ENCODE assay signal across 9 mouse cellular contexts in genomic region chr11:118021806-118022205, GRCm38 (mm10). TPM values are rescaled to one million over a fixed set of nuclear protein-coding genes. Genes with fewer than 3 reads are reported as not detected.
A peak's percentile ranks its signal among the peaks of the same experiment; 100 is the strongest.
DNase-seq lines count a peak whose midpoint lies in the region; ATAC-seq and TF ChIP-seq lines count a peak whose summit lies in the region.
"Had no signal": no experiment of that assay in that cellular context is flagged by ENCODE, and none has a peak within 500 bp of the region (broad histone marks: within the 10 kb centered on the region; RNA-seq: fewer than 3 reads in every experiment).

No protein-coding gene starts in this region.

- TF ChIP-seq EP300 in heart, adult 2 months (IDR thresholded peaks at IDR 0.05; ENCODE audit: insufficient read depth, low read depth, low read length) = peak; percentile 76; the same call in 1 of the 2 replicates

- no peak overlapping the region for H3K9ac ChIP-seq in heart, adult 2 months (ENCODE audit: low read depth, low read length)
- H3K9ac ChIP-seq in heart, embryonic 11.5 days (ENCODE audit: low read depth, low read length) = no peak overlapping the region
- no peak overlapping the region for H3K9ac ChIP-seq in forebrain, postnatal 0 days
- no peak overlapping the region for H3K9ac ChIP-seq in intestine, embryonic 15.5 days

- H3K27ac ChIP-seq in heart, adult 2 months = no peak overlapping the region
- H3K27ac ChIP-seq in heart, embryonic 11.5 days (ENCODE audit: low read depth, low read length) = no peak overlapping the region
- no peak overlapping the region for H3K27ac ChIP-seq in forebrain, postnatal 0 days (ENCODE audit: low read depth, low read length)
- H3K27ac ChIP-seq in intestine, embryonic 15.5 days = no peak overlapping the region
- no peak overlapping the region for H3K27ac ChIP-seq in limb, embryonic 10.5 days

- no peaks in the 10 kb centered on the region for H3K9me3 ChIP-seq in heart, embryonic 11.5 days (replicated peaks; ENCODE audit: control insufficient read depth, low read length)
- H3K9me3 ChIP-seq in forebrain, postnatal 0 days (ENCODE audit: low read length) = no peaks in the 10 kb centered on the region
- no peaks in the 10 kb centered on the region for H3K9me3 ChIP-seq in intestine, embryonic 15.5 days
- H3K9me3 ChIP-seq in limb, embryonic 10.5 days (replicated peaks) = no peaks in the 10 kb centered on the region

- no peak overlapping the region for H3K4me2 ChIP-seq in heart, embryonic 11.5 days
- no peak overlapping the region for H3K4me2 ChIP-seq in forebrain, postnatal 0 days (ENCODE audit: low read depth)
- H3K4me2 ChIP-seq in intestine, embryonic 15.5 days (replicated peaks) = no peak overlapping the region

- no peak for TF ChIP-seq POLR2A in heart, adult 2 months (IDR thresholded peaks at IDR 0.05; ENCODE audit: insufficient read depth, low read depth, low read length)

- no peak overlapping the region for H3K4me3 ChIP-seq in heart, adult 2 months
- H3K4me3 ChIP-seq in heart, embryonic 11.5 days (ENCODE audit: low read depth, low read length) = no peak overlapping the region
- no peak overlapping the region for H3K4me3 ChIP-seq in forebrain, postnatal 0 days (ENCODE audit: low read depth, low read length)
- no peak overlapping the region for H3K4me3 ChIP-seq in intestine, embryonic 15.5 days (replicated peaks)
- no peak overlapping the region for H3K4me3 ChIP-seq in limb, embryonic 10.5 days
- H3K4me3 ChIP-seq: myocyte had no signal

- ATAC-seq in heart, embryonic 11.5 days (replicated peaks; ENCODE audit: insufficient number of reproducible peaks, low FRiP score, low TSS enrichment) = no peak
- ATAC-seq in forebrain, postnatal 0 days = peak; percentile 74
- ATAC-seq in intestine, embryonic 15.5 days = peak; percentile 59; the same call in 1 of the 2 replicates
- peak; percentile 78 for ATAC-seq in monocyte, adult 5-6 weeks (replicated peaks; ENCODE audit: insufficient number of reproducible peaks, low FRiP score, low TSS enrichment, poor library complexity, severe bottlenecking)

- H3K36me3 ChIP-seq in heart, adult 2 months (ENCODE audit: control insufficient read depth, insufficient read depth, low read length) = no peaks in the 10 kb centered on the region
- H3K36me3 ChIP-seq in heart, embryonic 11.5 days (ENCODE audit: control insufficient read depth, insufficient read depth, low read length) = peaks cover 24% of the 10 kb centered on the region
- peaks cover 57% of the 10 kb centered on the region for H3K36me3 ChIP-seq in forebrain, postnatal 0 days (ENCODE audit: insufficient read depth)
- H3K36me3 ChIP-seq in intestine, embryonic 15.5 days = peaks cover 30% of the 10 kb centered on the region
- peaks cover 98% of the 10 kb centered on the region for H3K36me3 ChIP-seq in limb, embryonic 10.5 days

- DNase-seq in heart, adult 2 months = peak; percentile 70 to 84
- peak; percentile 41 for DNase-seq in c-Kit-positive CD71-positive TER-119-negative erythroid progenitor cells, embryonic 14.5 days (ENCODE audit: low read depth)
- DNase-seq in forebrain, postnatal 0 days = peak; percentile 76
- DNase-seq in limb, embryonic 10.5 days (ENCODE audit: low spot score) = peak; percentile 69
- peak; percentile 67 to 71 for DNase-seq in spleen, postnatal 36 days (ENCODE audit: low spot score in 2 of 2)

- no peaks in the 10 kb centered on the region for H3K4me1 ChIP-seq in heart, adult 2 months (ENCODE audit: control insufficient read depth, insufficient read depth, low read length)
- H3K4me1 ChIP-seq in heart, embryonic 11.5 days (ENCODE audit: control insufficient read depth, insufficient read depth, low read length) = no peaks in the 10 kb centered on the region
- H3K4me1 ChIP-seq in forebrain, postnatal 0 days (ENCODE audit: insufficient read depth) = no peaks in the 10 kb centered on the region
- H3K4me1 ChIP-seq in intestine, embryonic 15.5 days (replicated peaks) = no peaks in the 10 kb centered on the region
- H3K4me1 ChIP-seq in limb, embryonic 10.5 days = no peaks in the 10 kb centered on the region

- intact Hi-C loops in heart, adult 2 months (cut with DNase I) = loop anchor here (1.0 kb wide), 3 partner anchors 53 to 152 kb away; no protein-coding TSS in a partner anchor

- H3K79me2 ChIP-seq in heart, adult 2 months (replicated peaks; ENCODE audit: control insufficient read depth, insufficient read depth, low read length) = no peaks in the 10 kb centered on the region

- peak; percentile 100 for TF ChIP-seq CTCF in heart, adult 2 months (IDR thresholded peaks at IDR 0.05)
- TF ChIP-seq CTCF in forebrain, postnatal 0 days (IDR thresholded peaks at IDR 0.05; ENCODE audit: low read depth) = peak; percentile 88

- WGBS in heart, adult 2 months = 61% methylated on average over 1 of the region's 1 CpGs
- WGBS in heart, embryonic 11.5 days (ENCODE audit: insufficient replicate concordance) = 54% methylated on average over 1 of the region's 1 CpGs
- WGBS in forebrain, postnatal 0 days = 56% methylated on average over 1 of the region's 1 CpGs
- WGBS in intestine, embryonic 15.5 days = 67% methylated on average over 1 of the region's 1 CpGs
- 44% methylated on average over 1 of the region's 1 CpGs for WGBS in limb, embryonic 10.5 days

- no peaks in the 10 kb centered on the region for H3K27me3 ChIP-seq in heart, adult 2 months (ENCODE audit: control insufficient read depth, insufficient read depth, low read length)
- H3K27me3 ChIP-seq in heart, embryonic 11.5 days (ENCODE audit: control insufficient read depth, insufficient read depth, low read length) = no peaks in the 10 kb centered on the region
- H3K27me3 ChIP-seq in forebrain, postnatal 0 days (ENCODE audit: insufficient read depth, low read length) = no peaks in the 10 kb centered on the region
- H3K27me3 ChIP-seq in intestine, embryonic 15.5 days (replicated peaks) = no peaks in the 10 kb centered on the region
- H3K27me3 ChIP-seq in limb, embryonic 10.5 days (ENCODE audit: low read depth, poor library complexity, severe bottlenecking) = no peaks in the 10 kb centered on the region

RNA-seq across cellular contexts. Expression of gene Pgs1, which starts 35.7 kb away (rescaled TPM):
- 10 to 100 TPM; 17.9 to 18.1 TPM for total RNA-seq in heart, adult 2 months (2021)
- 21.8 and 26.5 TPM in 2 replicates for polyA plus RNA-seq in heart, adult 2 months (2012; rRNA removed)
- polyA plus RNA-seq in heart, embryonic 11.5 days (2014; fragmentation: Nextera tagmentation; extraction: Ambion mirVana) = 26.5 and 27.4 TPM in 2 replicates
- 55.7 and 63.0 TPM in 2 replicates for total RNA-seq in forebrain, postnatal 0 days (2014; rRNA removed)
- polyA plus RNA-seq in forebrain, postnatal 0 days (2015; fragmentation: Nextera tagmentation; extraction: Ambion mirVana) = 47.7 and 54.4 TPM in 2 replicates
- polyA plus RNA-seq in intestine, embryonic 15.5 days (2015; fragmentation: Nextera tagmentation; extraction: Ambion mirVana) = 32.6 and 33.5 TPM in 2 replicates
- polyA plus RNA-seq in limb, embryonic 10.5 days (2016; fragmentation: Nextera tagmentation; extraction: Ambion mirVana) = 47.1 and 47.4 TPM in 2 replicates
- total RNA-seq in monocyte, adult 5-6 weeks (2017) = 20.4 to 31.7 TPM (median 30.1 TPM) in 3 replicates

RNA-seq across cellular contexts. Expression of gene Socs3, which starts 52.0 kb away (rescaled TPM):
- 1 to 10 TPM; 2.8 to 4.5 TPM for total RNA-seq in heart, adult 2 months (2021)
- 3.7 and 4.4 TPM in 2 replicates for polyA plus RNA-seq in heart, adult 2 months (2012; rRNA removed)
- polyA plus RNA-seq in heart, embryonic 11.5 days (2014; fragmentation: Nextera tagmentation; extraction: Ambion mirVana) = 3.6 and 4.5 TPM in 2 replicates
- total RNA-seq in forebrain, postnatal 0 days (2014; rRNA removed) = 7.8 and 11.0 TPM in 2 replicates
- 6.5 and 8.4 TPM in 2 replicates for polyA plus RNA-seq in forebrain, postnatal 0 days (2015; fragmentation: Nextera tagmentation; extraction: Ambion mirVana)
- 18.4 and 19.1 TPM in 2 replicates for polyA plus RNA-seq in intestine, embryonic 15.5 days (2015; fragmentation: Nextera tagmentation; extraction: Ambion mirVana)
- 11.2 and 13.2 TPM in 2 replicates for polyA plus RNA-seq in limb, embryonic 10.5 days (2016; fragmentation: Nextera tagmentation; extraction: Ambion mirVana)
- 67.9 to 84.4 TPM (median 70.9 TPM) in 3 replicates for total RNA-seq in monocyte, adult 5-6 weeks (2017)
